Mouse (Mus musculus) spleen, adult 2 months (tissue): ENCODE measurements around the gene Igf2bp2. TPM values are rescaled to one million over a fixed set of nuclear protein-coding genes. Genes with fewer than 3 reads are reported as not detected.

Experiments
- DNase-seq, 2 experiments: peaks; one replicate each; pipeline versions ENCODE4 v3.0.0 to v3.0.0-alpha.2; 2012 to 2021; ENCODE audit warnings: low spot score in 2 of 2, low read depth in 1 of 2
- H3K27ac ChIP-seq: fragments of 200-500 bp; 2 replicates; pipeline ENCODE4 v1.5.1; 2012; ENCODE audit warnings: low read length, inconsistent platforms; ENCODE audit not compliant: insufficient read depth
- H3K27me3 ChIP-seq: fragments of 200-500 bp; 2 replicates; pipeline ENCODE4 v1.6.1; 2012; ENCODE audit warnings: mild to moderate bottlenecking, moderate library complexity, low read length, inconsistent platforms; ENCODE audit not compliant: control insufficient read depth, insufficient read depth
- H3K36me3 ChIP-seq: fragments of 200-500 bp; 2 replicates; pipeline ENCODE4 v1.6.1; 2012; ENCODE audit warnings: mild to moderate bottlenecking, low read length, inconsistent platforms; ENCODE audit not compliant: control insufficient read depth, insufficient read depth
- H3K4me1 ChIP-seq: fragments of 200-500 bp; 2 replicates; pipeline ENCODE4 v1.6.1; 2011; ENCODE audit warnings: inconsistent platforms; ENCODE audit not compliant: control insufficient read depth, insufficient read depth, insufficient read length
- H3K4me3 ChIP-seq: fragments of 200-500 bp; 2 replicates; pipeline ENCODE4 v1.5.1; 2011; ENCODE audit warnings: mild to moderate bottlenecking, inconsistent platforms; ENCODE audit not compliant: insufficient read depth, insufficient read length; ENCODE audit errors: extremely low read depth
- CTCF ChIP-seq: fragments of 200-500 bp; IDR thresholded peaks from 2 replicates; pipeline ENCODE4 v1.5.1; 2011; ENCODE audit warnings: mild to moderate bottlenecking, inconsistent platforms; ENCODE audit not compliant: insufficient read depth, insufficient read length, insufficient replicate concordance; ENCODE audit errors: extremely low read depth
- POLR2A ChIP-seq: fragments of 200-500 bp; IDR thresholded peaks from 2 replicates; pipeline ENCODE4 v1.6.1; 2011; ENCODE audit warnings: low read depth, low read length, inconsistent platforms
- WGBS: fragments of 180-500 bp; shearing (Covaris S2); methylation state at CpG from one replicate; pipeline ENCODE4 v1.1.7; 2018; 5-methylcytosine and 5-hydroxymethylcytosine counted together
- polyA plus RNA-seq: library from polyadenylated mRNA; depleted of rRNA; stranded (reverse); fragments of >200 nt; gene quantifications from 2 replicates; pipeline ENCODE4 v1.2.3, GENCODE M21; 2012

Igf2bp2 gene
- polyA plus RNA-seq, 1 experiment = 0.28 TPM

GRCm38 (mm10) chr16:22149659-22150345 lies 13.3 kb downstream of the Igf2bp2 start:
- Histone ChIP-seq H3K4me3 (no peak overlapping the region), H3K27me3 (no peaks in the 10 kb centered on the region), H3K27ac (no peak overlapping the region), H3K36me3 (no peaks in the 10 kb centered on the region), H3K4me1 (no peaks in the 10 kb centered on the region)
- TF ChIP-seq CTCF = no peak
- TF ChIP-seq POLR2A = no peak
- no peak for DNase-seq
- WGBS = 76% methylated on average over 10 of the region's 10 CpGs

DNA sequence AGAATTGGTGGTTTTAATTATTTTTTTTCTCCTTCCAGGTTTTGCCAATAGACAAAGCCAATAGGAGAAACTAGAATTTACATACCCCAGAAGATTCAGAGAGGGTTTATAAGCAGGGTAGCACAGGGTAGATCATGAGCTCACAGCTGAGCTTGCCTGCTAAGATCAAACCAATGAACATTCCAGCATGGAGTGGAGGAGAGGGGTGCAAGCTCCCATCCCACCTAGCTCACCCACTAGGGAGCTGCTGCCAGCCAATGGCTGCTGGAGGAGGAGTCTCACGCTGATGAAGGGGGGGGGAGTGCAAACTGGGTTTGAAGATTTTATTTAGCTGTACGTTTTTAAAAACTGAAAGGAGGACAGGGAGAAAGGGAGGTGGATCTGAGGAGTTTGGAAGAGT lies 14.0 kb downstream of the Igf2bp2 start:
- DNase-seq = no peak
- Histone ChIP-seq H3K4me1 (no peaks in the 10 kb centered on the region), H3K27me3 (no peaks in the 10 kb centered on the region), H3K4me3 (no peak overlapping the region), H3K36me3 (no peaks in the 10 kb centered on the region), H3K27ac (no peak overlapping the region)
- 74% methylated on average over 2 of the region's 2 CpGs for WGBS
- TF ChIP-seq CTCF = no peak
- TF ChIP-seq POLR2A = no peak

DNA sequence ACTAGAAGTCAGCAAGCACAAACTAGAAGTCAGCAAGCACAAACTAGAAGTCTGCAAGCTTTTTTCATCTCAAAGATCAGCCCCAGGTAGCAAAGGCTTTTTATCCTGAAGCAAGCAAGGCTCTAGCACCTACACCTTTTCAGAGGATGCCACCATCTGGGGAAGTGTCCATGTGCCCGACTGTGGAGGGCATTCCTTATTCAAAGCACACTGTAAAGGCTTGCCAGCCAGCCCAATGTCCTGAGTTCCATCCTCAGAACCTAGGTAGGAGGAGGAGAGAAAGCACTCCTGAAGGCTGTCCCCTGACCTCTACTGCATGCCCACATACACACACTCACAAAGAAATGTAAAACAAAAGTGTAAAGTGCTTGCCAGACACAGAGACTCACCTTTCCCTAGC lies 16.0 kb downstream of the Igf2bp2 start:
- DNase-seq = no peak
- Histone ChIP-seq H3K4me3 (no peak overlapping the region), H3K27me3 (no peaks in the 10 kb centered on the region), H3K36me3 (no peaks in the 10 kb centered on the region), H3K4me1 (no peaks in the 10 kb centered on the region), H3K27ac (no peak overlapping the region)
- 42% methylated on average over 1 of the region's 1 CpGs for WGBS
- TF ChIP-seq CTCF = no peak
- TF ChIP-seq POLR2A = no peak

- no peak for DNase-seq
- Histone ChIP-seq H3K27ac (no peak overlapping the region), H3K36me3 (no peaks in the 10 kb centered on the region), H3K27me3 (no peaks in the 10 kb centered on the region), H3K4me3 (no peak overlapping the region), H3K4me1 (no peaks in the 10 kb centered on the region)
- 88% methylated on average over 7 of the region's 7 CpGs for WGBS
- TF ChIP-seq CTCF (no peak), POLR2A (no peak)
These were observed 17.0 kb downstream of the Igf2bp2 start for GRCm38 (mm10) chr16:22146071-22146470.

DNA sequence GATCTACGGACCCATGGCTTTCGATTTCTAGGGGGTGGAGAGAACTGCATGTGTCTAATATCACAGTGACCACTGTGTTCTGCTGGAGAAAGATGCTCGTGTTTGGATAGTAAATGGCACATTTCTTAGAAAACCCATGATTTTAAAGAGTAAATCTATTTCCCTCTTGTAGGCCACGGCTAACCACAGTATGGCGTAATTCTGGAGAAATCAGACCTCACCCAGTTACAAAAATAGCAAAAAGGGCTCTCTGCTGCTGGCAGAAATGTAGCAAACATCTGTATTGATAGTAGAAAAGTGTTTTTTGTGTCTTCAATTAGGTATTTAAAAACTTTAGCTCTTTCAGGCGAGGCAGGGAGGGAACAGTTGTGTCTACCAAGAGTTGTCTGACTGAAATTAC lies 18.6 kb downstream of the Igf2bp2 start:
- no peak overlapping the region for H3K27ac ChIP-seq
- TF ChIP-seq POLR2A (no peak), CTCF (no peak)
- DNase-seq = no peak
- H3K27me3 ChIP-seq = no peaks in the 10 kb centered on the region
- H3K4me3 ChIP-seq = no peak overlapping the region
- H3K4me1 ChIP-seq = no peaks in the 10 kb centered on the region
- H3K36me3 ChIP-seq = no peaks in the 10 kb centered on the region
- WGBS = 57% methylated on average over 6 of the region's 6 CpGs

DNA sequence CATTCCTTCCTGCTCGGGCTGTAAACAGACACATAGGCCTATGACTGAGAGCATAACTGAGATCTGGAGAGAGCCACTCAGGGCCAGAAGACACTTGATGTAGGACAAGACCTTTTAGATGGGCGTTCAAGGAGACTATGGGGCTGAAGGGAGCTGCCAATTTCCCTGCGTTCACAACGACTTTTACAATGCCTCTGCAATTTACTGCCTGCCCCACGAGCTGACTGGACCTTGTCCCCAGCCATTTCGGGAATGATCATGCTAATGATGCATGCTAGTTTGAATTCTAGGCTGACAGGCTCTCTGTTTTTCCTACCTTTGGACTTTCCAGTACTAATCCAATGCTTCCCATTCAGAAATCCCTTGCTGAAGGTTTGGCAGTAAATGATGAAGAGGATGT lies 22.2 kb downstream of the Igf2bp2 start:
- H3K27me3 ChIP-seq = no peaks in the 10 kb centered on the region
- DNase-seq = no peak
- TF ChIP-seq CTCF (no peak), POLR2A (no peak)
- no peaks in the 10 kb centered on the region for H3K4me1 ChIP-seq
- 81% methylated on average over 6 of the region's 6 CpGs for WGBS
- no peak overlapping the region for H3K27ac ChIP-seq
- no peak overlapping the region for H3K4me3 ChIP-seq
- H3K36me3 ChIP-seq = no peaks in the 10 kb centered on the region

- DNase-seq = no peak
- Histone ChIP-seq H3K36me3 (no peaks in the 10 kb centered on the region), H3K4me3 (no peak overlapping the region), H3K4me1 (no peaks in the 10 kb centered on the region), H3K27ac (no peak overlapping the region), H3K27me3 (no peaks in the 10 kb centered on the region)
- 95% methylated on average over 5 of the region's 5 CpGs for WGBS
- TF ChIP-seq POLR2A (no peak), CTCF (no peak)
These were observed 23.3 kb downstream of the Igf2bp2 start for GRCm38 (mm10) chr16:22139821-22140220.
